Comparison of ENCODE assay signal across 16 mouse cellular contexts in the genomic region with DNA sequence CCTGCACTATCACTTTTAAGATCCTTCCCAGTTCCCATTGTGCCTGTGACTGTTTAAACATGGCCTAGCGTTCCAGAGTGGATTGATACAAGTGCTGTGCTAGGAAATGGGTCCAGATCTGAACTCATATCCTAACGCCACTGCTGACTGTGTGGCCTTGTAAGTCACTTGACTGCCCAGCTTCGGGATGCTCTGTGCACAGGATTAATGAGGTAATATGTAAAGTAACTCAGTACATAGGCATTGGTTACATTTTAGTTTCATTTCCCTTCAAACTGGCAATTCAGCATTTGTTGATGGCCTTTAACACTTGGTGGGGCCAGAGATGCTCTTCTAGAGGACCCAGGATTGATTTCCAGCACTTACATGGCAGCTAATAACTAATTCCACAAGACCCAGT.
"Had no signal": no experiment of that assay in that cellular context is flagged by ENCODE, and none has a peak within 500 bp of the region (broad histone marks: within the 10 kb centered on the region; RNA-seq: fewer than 3 reads in every experiment).

No protein-coding gene starts in this region.

- H3K4me1 ChIP-seq: intestine, embryonic 15.5 days; limb, embryonic 10.5 days; midbrain, embryonic 12.5 days; neural tube, embryonic 13.5 days had no signal

- H3K9ac ChIP-seq: intestine, embryonic 15.5 days; liver, embryonic 14.5 days; midbrain, embryonic 12.5 days; neural tube, embryonic 13.5 days had no signal

- H3K9me3 ChIP-seq: intestine, embryonic 15.5 days; limb, embryonic 10.5 days; megakaryocyte, embryonic 14.5 days; midbrain, embryonic 12.5 days; neural tube, embryonic 13.5 days had no signal

- H3K27ac ChIP-seq: intestine, embryonic 15.5 days; left cerebral cortex, adult 2 months; limb, embryonic 10.5 days; liver, embryonic 14.5 days; midbrain, embryonic 12.5 days; neural tube, embryonic 13.5 days had no signal

- H3K4me3 ChIP-seq: intestine, embryonic 15.5 days; left cerebral cortex, adult 2 months; limb, embryonic 10.5 days; megakaryocyte, embryonic 14.5 days; midbrain, embryonic 12.5 days; neural tube, embryonic 13.5 days had no signal

- DNase-seq: kidney, adult 18-20 months; kidney, postnatal 10 days; kidney, postnatal 4 days; lung, adult 2 months; lung, postnatal 36 days; right cerebral cortex, postnatal 14 days; thymus, adult 18-20 months; thymus, postnatal 25 days had no signal

- H3K4me2 ChIP-seq: intestine, embryonic 15.5 days; midbrain, embryonic 12.5 days; neural tube, embryonic 13.5 days had no signal

- H3K27me3 ChIP-seq: intestine, embryonic 15.5 days; megakaryocyte, embryonic 14.5 days; midbrain, embryonic 12.5 days; neural tube, embryonic 13.5 days had no signal

- ATAC-seq: intestine, embryonic 15.5 days; lung, postnatal 0 days had no signal
